Mouse (Mus musculus): ENCODE measurements around the gene Cdip1.
"Not testable (repeated sequence)": the region's sequence is repeated elsewhere in the genome, so short reads cannot be mapped to it uniquely, and the experiment has no call there.

Cdip1 gene

GRCm38 (mm10) chr16:4789810-4790559, at the start of gene Cdip1:
Gene Cdip1 (minus strand): TSS chr16:4790292.
- DNase-seq = peak; percentile 88 to 91

- DNase-seq = no peak
Observed at GRCm38 (mm10) chr16:4839552-4839951, 49.5 kb upstream of the Cdip1 start.

DNA sequence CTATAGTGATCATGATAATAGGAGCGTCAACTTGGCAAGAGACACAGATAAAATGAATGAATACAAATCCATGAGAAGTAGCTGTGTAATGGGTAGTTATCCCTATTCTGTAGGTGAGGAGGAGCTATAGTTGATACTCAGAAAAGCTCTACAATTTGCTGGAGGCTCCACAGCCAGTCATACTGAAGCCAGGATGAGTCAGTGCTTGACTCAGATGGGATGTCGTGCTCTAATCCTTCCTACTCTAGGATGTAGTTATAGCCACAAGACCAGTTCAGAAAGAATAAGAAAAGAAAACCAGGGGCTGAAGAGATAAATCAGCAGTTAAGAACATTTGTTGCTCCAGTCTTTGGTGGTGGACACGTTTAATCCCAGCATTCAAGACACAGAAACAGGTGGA, 47.5 kb upstream of the Cdip1 start:
- no peak for DNase-seq

- DNase-seq = no peak
Observed at GRCm38 (mm10) chr16:4835191-4835590, 45.1 kb upstream of the Cdip1 start, which contains the start of gene 4930562C15Rik. Gene 4930562C15Rik (plus strand): TSS chr16:4835416.

- DNase-seq = no peak
Observed at GRCm38 (mm10) chr16:4833858-4834257, 43.8 kb upstream of the Cdip1 start.

DNA sequence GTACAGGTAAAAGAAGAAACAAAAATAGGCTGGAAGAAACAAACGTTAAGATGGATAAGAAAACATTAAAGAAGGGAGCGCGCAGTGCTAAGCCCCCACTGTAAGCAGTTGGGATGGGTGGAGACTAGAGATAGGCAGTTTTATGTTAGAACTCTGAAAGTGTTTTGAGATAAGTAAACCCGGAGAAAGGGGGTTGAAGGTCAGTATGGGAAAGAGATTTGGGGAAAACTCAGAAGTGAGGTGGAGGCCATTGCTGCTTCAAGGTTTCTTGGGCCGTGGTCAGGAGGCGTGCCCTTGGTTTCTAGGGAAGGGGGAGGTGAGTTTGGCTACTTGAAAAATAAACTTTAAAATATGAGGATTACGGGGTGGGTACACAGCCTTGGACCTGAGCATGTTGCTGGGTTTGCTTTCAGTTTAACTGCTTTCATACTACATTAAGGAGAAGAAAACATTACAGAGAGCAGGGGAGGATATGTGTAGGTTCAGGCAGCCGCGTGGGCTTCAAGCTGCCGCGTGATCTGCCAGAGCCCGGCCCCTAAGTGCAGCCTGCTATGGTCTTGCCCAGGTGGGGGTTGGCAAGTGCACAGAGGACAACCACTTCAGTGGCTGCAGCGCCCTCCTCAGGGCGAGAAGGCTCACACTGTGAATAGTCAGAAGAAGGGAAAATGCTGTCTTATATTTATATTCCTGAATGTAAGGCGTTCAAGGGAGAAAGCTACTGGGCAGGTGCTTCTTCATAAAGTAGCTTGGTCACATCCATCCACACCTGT, 41.7 kb upstream of the Cdip1 start:
- no peak for DNase-seq

DNA sequence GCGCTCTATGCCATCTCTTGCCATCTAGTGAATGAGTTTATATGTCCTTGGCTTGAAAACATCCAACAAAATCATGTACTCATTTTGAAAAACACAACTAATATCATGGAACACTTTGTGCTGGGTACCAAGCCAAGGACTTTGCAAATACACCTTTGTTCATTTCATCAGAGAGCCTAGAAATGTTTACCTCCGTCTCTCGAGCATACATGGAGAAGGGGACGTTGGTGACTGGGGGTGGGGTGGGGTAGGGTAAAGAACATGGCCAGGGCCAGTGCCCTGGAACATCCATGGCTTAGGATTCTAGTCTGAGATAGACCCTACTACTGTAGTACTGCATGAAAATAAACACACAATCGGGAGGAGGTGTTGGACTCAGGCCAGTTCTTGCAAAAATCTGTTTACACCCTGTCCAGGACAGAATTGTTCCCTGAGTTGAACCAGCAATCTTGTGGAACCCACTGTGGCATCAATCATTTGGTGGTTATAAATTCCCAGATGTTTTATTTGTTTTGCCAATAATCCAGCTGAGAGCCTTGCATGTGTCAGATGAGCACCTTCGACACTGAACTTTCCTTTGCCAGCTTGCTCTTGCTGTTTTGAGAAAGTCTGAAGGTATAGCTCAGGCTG, 39.3 kb upstream of the Cdip1 start:
- no peak for DNase-seq

DNA sequence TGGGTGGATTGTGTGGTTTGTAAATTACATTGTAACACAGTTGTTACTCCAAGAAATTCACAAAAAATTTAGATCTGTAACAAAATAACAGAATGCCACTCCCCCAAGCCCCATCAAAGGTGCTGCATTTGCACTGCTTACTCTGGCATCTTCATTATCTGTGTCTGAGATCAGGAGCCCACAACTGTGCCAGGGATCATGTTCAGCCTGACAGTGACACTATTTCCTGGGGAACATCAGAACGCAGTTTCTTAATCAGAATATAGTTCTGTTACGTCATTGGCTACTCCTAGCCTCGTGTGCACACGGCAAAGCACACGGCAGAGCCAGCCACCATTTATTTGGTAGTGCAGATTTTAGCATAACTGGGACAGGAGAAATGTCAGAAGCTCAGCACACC, 37.5 kb upstream of the Cdip1 start:
- no peak for DNase-seq

- DNase-seq = not testable (repeated sequence)
Observed at GRCm38 (mm10) chr16:4824466-4824865, 34.4 kb upstream of the Cdip1 start.

DNA sequence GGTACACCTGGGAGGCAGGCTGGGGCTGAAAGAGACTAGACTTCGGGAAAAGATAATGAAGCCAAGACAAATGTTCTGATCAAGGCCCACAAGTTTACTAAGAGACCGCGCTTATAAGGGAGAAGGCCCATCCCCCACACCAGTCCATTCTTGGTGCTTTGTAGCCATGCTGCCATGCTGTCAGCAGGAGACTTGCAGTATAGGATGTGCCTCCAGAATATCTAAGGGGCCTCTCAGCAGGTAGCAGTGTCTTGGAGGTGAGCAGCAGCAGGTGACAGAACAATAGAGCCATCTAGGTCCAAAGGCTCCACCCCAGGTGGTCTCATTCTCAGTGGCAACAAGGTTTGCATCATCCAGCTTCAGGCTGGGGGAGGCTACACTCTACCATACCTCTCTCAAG, 28.3 kb upstream of the Cdip1 start:
- no peak for DNase-seq

GRCm38 (mm10) chr16:4796631-4797030, 6.5 kb upstream of the Cdip1 start:
- DNase-seq = no peak

DNA sequence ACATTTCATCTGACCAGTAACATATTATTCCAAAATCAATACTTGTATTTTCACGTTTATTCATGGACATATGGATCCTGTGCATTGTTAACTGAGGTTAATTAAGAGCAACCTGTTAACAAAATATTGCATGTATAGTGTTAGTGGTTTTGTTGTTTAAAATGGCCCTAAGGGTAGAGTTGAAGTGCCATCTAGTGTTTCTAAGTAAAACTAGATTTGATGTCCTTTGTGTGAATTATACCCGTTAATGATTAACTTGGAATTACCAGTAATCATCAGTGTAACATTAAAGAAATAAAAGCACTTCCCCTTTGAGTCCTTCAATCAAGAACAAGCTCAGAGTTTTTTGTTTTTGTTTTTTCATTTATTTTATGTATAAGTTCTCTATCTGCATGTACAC, 1.2 kb upstream of the Cdip1 start:
- no peak for DNase-seq

DNA sequence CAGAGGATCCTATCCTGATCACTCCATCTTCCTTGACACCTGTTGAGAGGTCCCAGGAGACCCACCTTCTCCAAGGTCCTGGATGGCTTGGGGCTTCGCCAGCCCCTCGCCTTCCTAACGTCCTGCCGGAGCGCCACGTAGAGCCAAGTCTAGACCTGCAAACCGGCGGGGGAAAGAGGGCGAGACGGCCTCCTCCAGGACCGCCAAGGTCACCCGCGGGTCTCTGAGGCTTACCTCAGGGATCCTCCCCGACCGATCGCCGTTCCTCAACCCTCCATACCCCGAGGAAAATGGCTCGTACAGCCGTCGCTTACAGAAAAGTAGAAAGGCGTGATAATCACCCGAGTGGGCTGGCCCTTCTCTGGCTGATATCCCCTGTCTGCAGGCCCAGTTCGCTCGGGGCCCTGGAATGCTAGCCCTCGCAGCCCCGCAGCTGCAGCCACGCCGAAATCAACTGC, 752 bp downstream of the Cdip1 start:
- peak in 1 of 2 experiments; percentile 36 for DNase-seq

DNA sequence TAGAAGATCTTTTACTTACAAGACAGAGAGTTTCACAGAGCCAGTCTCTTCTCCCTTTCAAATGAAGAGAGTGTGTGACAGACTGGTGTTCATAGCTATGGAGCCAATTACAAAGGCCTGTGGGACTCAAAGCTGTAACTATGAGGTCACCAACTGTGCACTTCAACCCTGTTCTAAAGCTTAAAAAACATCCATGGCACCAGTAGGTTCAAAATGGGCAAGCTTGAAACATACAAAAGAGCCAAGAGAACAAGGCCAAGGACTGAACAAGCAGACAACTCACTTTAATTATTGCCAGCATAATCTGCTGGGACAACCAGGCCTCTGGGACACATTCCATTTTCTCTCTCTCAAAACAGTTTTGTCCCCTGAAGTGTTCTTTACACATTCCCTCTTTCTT, 1.9 kb downstream of the Cdip1 start:
- DNase-seq = no peak

GRCm38 (mm10) chr16:4785706-4786105, 4.4 kb downstream of the Cdip1 start:
- no peak for DNase-seq

DNA sequence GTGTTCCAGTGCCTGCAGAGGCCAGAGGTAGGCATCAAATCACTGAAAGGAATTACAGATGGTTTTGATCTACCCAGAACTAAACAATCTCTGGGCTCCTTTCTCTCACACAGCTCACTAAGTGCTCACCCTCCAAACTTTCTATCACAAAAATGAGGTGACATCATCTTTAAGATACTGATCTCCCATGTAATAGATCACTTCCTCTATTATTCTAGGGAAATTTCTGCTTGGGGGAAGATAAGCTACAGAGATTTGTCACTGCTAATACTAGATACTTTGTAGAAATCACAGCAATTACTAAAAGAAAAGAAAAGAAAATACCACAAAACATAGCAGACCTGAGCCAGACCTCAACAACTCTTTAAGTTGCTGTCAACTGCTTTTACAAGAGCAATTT, 7.6 kb downstream of the Cdip1 start:
- DNase-seq = no peak

GRCm38 (mm10) chr16:4781524-4782196, 8.4 kb downstream of the Cdip1 start:
- peak in 1 of 2 experiments; percentile 26 for DNase-seq

GRCm38 (mm10) chr16:4778940-4779339, 11.2 kb downstream of the Cdip1 start:
- DNase-seq = no peak

DNA sequence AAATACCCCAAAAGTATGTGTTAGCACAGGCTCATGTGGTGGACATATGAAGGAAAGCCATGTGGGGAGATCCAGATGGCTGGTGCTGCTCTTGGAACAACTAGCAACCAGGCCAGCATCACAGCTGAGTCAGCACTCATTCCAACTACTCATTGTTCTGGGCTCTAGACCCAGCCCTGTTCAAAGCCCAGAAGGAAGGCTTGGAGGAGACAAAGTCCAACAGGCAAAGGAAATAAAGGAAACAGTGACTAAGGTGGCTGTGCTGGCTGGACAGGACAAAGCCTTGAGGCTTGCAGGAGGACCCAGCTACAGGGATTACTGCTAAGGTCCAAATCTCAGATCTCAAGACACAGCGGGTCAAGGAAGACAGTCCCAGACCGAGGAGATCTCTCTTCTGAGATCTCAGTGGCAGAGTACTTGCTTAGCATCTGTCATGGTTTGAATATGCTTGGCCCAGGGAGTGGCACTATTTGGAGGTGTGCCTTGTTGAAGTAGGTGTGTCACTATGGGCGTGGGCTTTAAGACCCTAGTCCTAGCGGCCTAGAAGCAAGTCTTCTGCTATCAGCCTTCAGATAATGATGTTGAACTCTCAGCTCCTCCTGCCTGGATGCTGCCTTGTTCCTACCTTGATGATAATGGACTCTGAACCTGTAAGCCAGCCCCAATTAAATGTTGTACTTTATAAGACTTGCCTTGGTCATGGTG, 12.0 kb downstream of the Cdip1 start:
- DNase-seq = no peak

- no peak for DNase-seq
Observed at GRCm38 (mm10) chr16:4777171-4777904, 12.8 kb downstream of the Cdip1 start.

- no peak for DNase-seq
Observed at GRCm38 (mm10) chr16:4773289-4773970, 16.7 kb downstream of the Cdip1 start.
